Mouse (Mus musculus) B cell, adult 2 months (primary cell): ENCODE measurements at regions not wholly inside any gene's neighbourhood (a gene's known extent, or its start where the extent isn't known, plus 50 kb on each side); places are given as distances from the start of the nearest gene placed in this dataset.

Experiments used
- DNase-seq, 2 experiments: peaks; one replicate each; pipeline ENCODE4 v3.0.0; 2022

GRCm38 (mm10) chr11:113031405-113031804 lies 249.4 kb downstream of the Sox9 start:
- no peak for DNase-seq

GRCm38 (mm10) chr11:113032487-113033228 lies 250.6 kb downstream of the Sox9 start:
- no peak for DNase-seq

GRCm38 (mm10) chr11:113034911-113035310 lies 252.9 kb downstream of the Sox9 start:
- no peak for DNase-seq

- no peak for DNase-seq
Observed at GRCm38 (mm10) chr11:113037736-113038135, 255.7 kb downstream of the Sox9 start.

- DNase-seq, result no peak
Observed at GRCm38 (mm10) chr11:113042710-113043109, 260.7 kb downstream of the Sox9 start.

- no peak for DNase-seq
Observed at GRCm38 (mm10) chr11:113046200-113047051, 264.4 kb downstream of the Sox9 start.

GRCm38 (mm10) chr11:113048158-113048557 lies 266.1 kb downstream of the Sox9 start:
- DNase-seq, result no peak

- no peak for DNase-seq
Observed at GRCm38 (mm10) chr11:113049593-113049992, 267.6 kb downstream of the Sox9 start.

- no peak for DNase-seq
Observed at GRCm38 (mm10) chr11:113052536-113052935, 270.5 kb downstream of the Sox9 start.

GRCm38 (mm10) chr11:113056042-113056632 lies 274.1 kb downstream of the Sox9 start:
- DNase-seq, result no peak

- DNase-seq, result no peak
Observed at GRCm38 (mm10) chr11:113056824-113057223, 274.8 kb downstream of the Sox9 start.

- DNase-seq, result no peak
Observed at GRCm38 (mm10) chr11:113070365-113070764, 288.3 kb downstream of the Sox9 start.

GRCm38 (mm10) chr11:113071942-113072341 lies 289.9 kb downstream of the Sox9 start:
- DNase-seq, result no peak

- no peak for DNase-seq
Observed at GRCm38 (mm10) chr11:113074328-113074727, 292.3 kb downstream of the Sox9 start.

- DNase-seq, result no peak
Observed at GRCm38 (mm10) chr11:113076371-113076770, 294.3 kb downstream of the Sox9 start.

GRCm38 (mm10) chr11:113080311-113080710 lies 298.3 kb downstream of the Sox9 start:
- DNase-seq, result no peak

GRCm38 (mm10) chr11:113084442-113084841 lies 302.4 kb downstream of the Sox9 start:
- no peak for DNase-seq

GRCm38 (mm10) chr11:113085556-113085955 lies 303.5 kb downstream of the Sox9 start:
- DNase-seq, result no peak

GRCm38 (mm10) chr11:113087084-113087483 lies 305.1 kb downstream of the Sox9 start:
- DNase-seq, result no peak

- DNase-seq, result no peak
Observed at GRCm38 (mm10) chr11:113089637-113090351, 307.8 kb downstream of the Sox9 start.

- no peak for DNase-seq
Observed at GRCm38 (mm10) chr11:113091901-113092568, 310.0 kb downstream of the Sox9 start.

- no peak for DNase-seq
Observed at GRCm38 (mm10) chr11:113093895-113094445, 311.9 kb downstream of the Sox9 start.
